Mouse (Mus musculus): ENCODE data around the gene Srgap3. TPM values are rescaled to one million over a fixed set of nuclear protein-coding genes. Genes with fewer than 3 reads are reported as not detected.

The Srgap3 gene
- polyA plus RNA-seq, 2 experiments: 8.4 to 14.3 TPM

DNA sequence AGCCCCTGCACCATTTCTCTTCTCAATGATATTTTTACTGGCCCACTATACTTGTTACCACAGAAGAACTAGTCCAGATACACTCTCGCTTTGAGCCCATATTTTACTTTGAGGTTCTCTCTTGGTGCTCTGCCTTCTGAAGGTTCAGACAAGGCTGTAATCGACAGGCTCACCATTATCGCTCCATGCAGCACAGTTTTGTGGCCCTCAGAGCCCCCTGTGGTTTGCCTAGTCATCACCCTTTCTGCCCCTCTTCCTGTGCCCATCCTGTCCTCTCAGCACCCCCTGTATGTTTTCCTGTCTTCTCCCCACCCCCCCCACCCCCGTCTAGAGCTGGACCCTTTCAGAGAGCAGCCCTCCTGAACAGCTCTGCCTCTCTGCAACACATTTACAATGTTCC, 111.7 kb downstream of the Srgap3 start:
- 72% methylated on average over 4 of the region's 4 CpGs for WGBS
- H3K4me1 ChIP-seq (ENCODE audit: control insufficient read depth, insufficient read depth, low read length): 0 out of 2 replicates have a peak, but pooled peaks cover 4% of the 10 kb centered on the region
- no peak overlapping the region for H3K27ac ChIP-seq (replicated peaks; ENCODE audit: low read depth, low read length)
- H3K9me3 ChIP-seq (ENCODE audit: control insufficient read depth, low read length): no peaks in the 10 kb centered on the region
- no peaks in the 10 kb centered on the region for H3K36me3 ChIP-seq (ENCODE audit: control insufficient read depth, insufficient read depth, low read length)
- no peaks in the 10 kb centered on the region for H3K27me3 ChIP-seq (ENCODE audit: control insufficient read depth, insufficient read depth, low read length)
- DNase-seq (ENCODE audit: low spot score): no peak
- TF ChIP-seq POLR2A (IDR thresholded peaks at IDR 0.05; ENCODE audit: borderline replicate concordance, extremely low read depth, insufficient read depth, insufficient read length): no peak
- H3K4me2 ChIP-seq (replicated peaks; ENCODE audit: low read depth, low read length, severe bottlenecking): no peak overlapping the region
- ATAC-seq (ENCODE audit: low FRiP score, low read depth): no peak
- no peak overlapping the region for H3K4me3 ChIP-seq (replicated peaks; ENCODE audit: low read length)
- H3K9ac ChIP-seq (ENCODE audit: low read depth, low read length, severe bottlenecking): no peak overlapping the region

DNA sequence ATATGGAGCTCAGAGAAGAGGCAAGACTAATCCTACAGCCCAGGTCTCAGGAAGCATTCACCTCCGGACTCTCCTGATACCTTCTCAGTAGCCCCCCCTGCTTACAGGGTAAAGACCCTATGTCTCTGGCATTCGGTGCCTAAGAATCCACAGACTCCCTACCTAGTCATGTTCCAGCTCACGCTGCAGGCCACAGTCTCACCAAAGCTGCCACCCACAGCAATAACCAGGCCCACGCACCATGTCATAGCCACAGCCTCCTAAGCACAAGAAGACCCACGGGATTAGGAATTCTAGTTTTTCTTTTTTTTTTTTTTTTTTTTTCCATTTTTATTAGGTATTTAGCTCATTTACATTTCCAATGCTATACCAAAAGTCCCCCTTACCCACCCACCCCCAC, 112.6 kb downstream of the Srgap3 start:
- Histone ChIP-seq H3K4me2 (replicated peaks; ENCODE audit: low read depth, low read length, severe bottlenecking) (no peak overlapping the region), H3K36me3 (ENCODE audit: control insufficient read depth, insufficient read depth, low read length) (no peaks in the 10 kb centered on the region), H3K9me3 (ENCODE audit: control insufficient read depth, low read length) (no peaks in the 10 kb centered on the region), H3K4me1 (ENCODE audit: control insufficient read depth, insufficient read depth, low read length) (0 out of 2 replicates have a peak, but pooled peaks cover 4% of the 10 kb centered on the region), H3K27me3 (ENCODE audit: control insufficient read depth, insufficient read depth, low read length) (no peaks in the 10 kb centered on the region), H3K27ac (replicated peaks; ENCODE audit: low read depth, low read length) (no peak overlapping the region), H3K4me3 (replicated peaks; ENCODE audit: low read length) (no peak overlapping the region), H3K9ac (ENCODE audit: low read depth, low read length, severe bottlenecking) (no peak overlapping the region)
- TF ChIP-seq POLR2A (IDR thresholded peaks at IDR 0.05; ENCODE audit: borderline replicate concordance, extremely low read depth, insufficient read depth, insufficient read length): no peak
- DNase-seq (ENCODE audit: low spot score): no peak
- ATAC-seq (ENCODE audit: low FRiP score, low read depth): no peak
- WGBS: 91% methylated on average over 5 of the region's 5 CpGs

- no peak for ATAC-seq (ENCODE audit: low FRiP score, low read depth)
- H3K27ac ChIP-seq (replicated peaks; ENCODE audit: low read depth, low read length): no peak overlapping the region
These were observed 113.3 kb downstream of the Srgap3 start for GRCm38 (mm10) chr6:112833763-112834162.

DNA sequence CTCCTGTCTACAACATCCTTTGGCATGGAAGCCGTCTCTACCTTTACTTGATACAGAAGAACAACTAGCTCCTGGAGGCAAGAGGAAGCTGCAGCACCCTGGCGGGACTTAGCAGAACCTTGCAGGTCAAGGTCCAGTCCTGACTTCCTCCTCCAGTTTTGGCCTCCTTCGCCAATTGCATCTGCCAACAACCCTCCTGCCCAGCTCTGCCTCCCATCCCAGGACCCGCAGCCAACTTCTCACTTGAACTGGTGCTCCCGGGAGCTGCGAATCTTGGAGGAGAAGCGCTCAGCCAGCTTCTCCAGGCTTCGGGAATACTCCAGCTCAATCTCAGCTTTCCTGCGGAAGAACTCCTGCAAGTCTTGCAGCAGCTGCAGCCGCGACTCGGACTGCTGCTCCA, 117.9 kb downstream of the Srgap3 start:
- 68% methylated on average over 12 of the region's 12 CpGs for WGBS
- no peak for TF ChIP-seq POLR2A (IDR thresholded peaks at IDR 0.05; ENCODE audit: borderline replicate concordance, extremely low read depth, insufficient read depth, insufficient read length)
- no peaks in the 10 kb centered on the region for H3K27me3 ChIP-seq (ENCODE audit: control insufficient read depth, insufficient read depth, low read length)
- no peak overlapping the region for H3K4me2 ChIP-seq (replicated peaks; ENCODE audit: low read depth, low read length, severe bottlenecking)
- DNase-seq (ENCODE audit: low spot score): no peak
- no peaks in the 10 kb centered on the region for H3K9me3 ChIP-seq (ENCODE audit: control insufficient read depth, low read length)
- H3K4me3 ChIP-seq (replicated peaks; ENCODE audit: low read length): no peak overlapping the region
- ATAC-seq (ENCODE audit: low FRiP score, low read depth): no peak
- no peak overlapping the region for H3K27ac ChIP-seq (replicated peaks; ENCODE audit: low read depth, low read length)
- no peak overlapping the region for H3K9ac ChIP-seq (ENCODE audit: low read depth, low read length, severe bottlenecking)
- H3K36me3 ChIP-seq (ENCODE audit: control insufficient read depth, insufficient read depth, low read length): peaks cover 3% of the 10 kb centered on the region; the same call in 1 of the 2 replicates
- 0 out of 2 replicates have a peak, but pooled peaks cover 2% of the 10 kb centered on the region for H3K4me1 ChIP-seq (ENCODE audit: control insufficient read depth, insufficient read depth, low read length)

More at GRCm38 (mm10) chr6:112833763-112834162, 113.3 kb downstream of the Srgap3 start:
- H3K4me2 ChIP-seq (replicated peaks; ENCODE audit: low read depth, low read length, severe bottlenecking): no peak overlapping the region
- no peak for TF ChIP-seq POLR2A (IDR thresholded peaks at IDR 0.05; ENCODE audit: borderline replicate concordance, extremely low read depth, insufficient read depth, insufficient read length)
- no peaks in the 10 kb centered on the region for H3K27me3 ChIP-seq (ENCODE audit: control insufficient read depth, insufficient read depth, low read length)
- 41% methylated on average over 6 of the region's 6 CpGs for WGBS
- no peak for DNase-seq (ENCODE audit: low spot score)
- H3K4me1 ChIP-seq (ENCODE audit: control insufficient read depth, insufficient read depth, low read length): 0 out of 2 replicates have a peak, but pooled peaks cover 4% of the 10 kb centered on the region
- H3K9me3 ChIP-seq (ENCODE audit: control insufficient read depth, low read length): no peaks in the 10 kb centered on the region
- peaks cover 2% of the 10 kb centered on the region; the same call in 1 of the 2 replicates for H3K36me3 ChIP-seq (ENCODE audit: control insufficient read depth, insufficient read depth, low read length)
- no peak overlapping the region for H3K4me3 ChIP-seq (replicated peaks; ENCODE audit: low read length)
- H3K9ac ChIP-seq (ENCODE audit: low read depth, low read length, severe bottlenecking): no peak overlapping the region

DNA sequence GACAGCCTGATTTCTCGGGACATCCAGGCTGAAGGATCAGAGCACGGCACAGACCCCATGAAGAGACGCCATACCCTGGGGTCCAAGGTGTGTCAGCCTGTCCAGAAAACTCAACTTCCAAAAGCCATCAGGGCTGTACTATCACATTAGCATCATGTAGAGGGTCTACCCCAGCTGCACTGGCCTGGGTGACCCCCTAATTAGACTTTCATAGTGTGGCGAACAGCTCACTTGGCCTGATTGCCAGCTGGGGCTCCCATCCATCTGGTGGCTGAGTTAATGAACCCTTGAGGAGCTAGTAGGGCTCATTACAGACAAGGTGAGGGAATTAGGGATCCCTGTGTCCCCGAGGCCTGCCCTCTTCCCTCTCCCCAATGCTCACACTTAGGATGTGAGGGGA, 118.6 kb downstream of the Srgap3 start:
- ATAC-seq (ENCODE audit: low FRiP score, low read depth): no peak
- Histone ChIP-seq H3K36me3 (ENCODE audit: control insufficient read depth, insufficient read depth, low read length) (peaks cover 3% of the 10 kb centered on the region; the same call in 1 of the 2 replicates), H3K9ac (ENCODE audit: low read depth, low read length, severe bottlenecking) (no peak overlapping the region), H3K4me2 (replicated peaks; ENCODE audit: low read depth, low read length, severe bottlenecking) (no peak overlapping the region), H3K4me1 (ENCODE audit: control insufficient read depth, insufficient read depth, low read length) (no peaks in the 10 kb centered on the region), H3K4me3 (replicated peaks; ENCODE audit: low read length) (no peak overlapping the region), H3K27ac (replicated peaks; ENCODE audit: low read depth, low read length) (no peak overlapping the region), H3K9me3 (ENCODE audit: control insufficient read depth, low read length) (no peaks in the 10 kb centered on the region), H3K27me3 (ENCODE audit: control insufficient read depth, insufficient read depth, low read length) (no peaks in the 10 kb centered on the region)
- 71% methylated on average over 5 of the region's 5 CpGs for WGBS
- no peak for DNase-seq (ENCODE audit: low spot score)
- TF ChIP-seq POLR2A (IDR thresholded peaks at IDR 0.05; ENCODE audit: borderline replicate concordance, extremely low read depth, insufficient read depth, insufficient read length): no peak

GRCm38 (mm10) chr6:112825657-112826056, 121.4 kb downstream of the Srgap3 start:
- Histone ChIP-seq H3K4me2 (replicated peaks; ENCODE audit: low read depth, low read length, severe bottlenecking) (no peak overlapping the region), H3K9me3 (ENCODE audit: control insufficient read depth, low read length) (no peaks in the 10 kb centered on the region), H3K4me1 (ENCODE audit: control insufficient read depth, insufficient read depth, low read length) (no peaks in the 10 kb centered on the region), H3K36me3 (ENCODE audit: control insufficient read depth, insufficient read depth, low read length) (peaks cover 3% of the 10 kb centered on the region; the same call in 1 of the 2 replicates), H3K9ac (ENCODE audit: low read depth, low read length, severe bottlenecking) (no peak overlapping the region), H3K27me3 (ENCODE audit: control insufficient read depth, insufficient read depth, low read length) (no peaks in the 10 kb centered on the region), H3K4me3 (replicated peaks; ENCODE audit: low read length) (no peak overlapping the region), H3K27ac (replicated peaks; ENCODE audit: low read depth, low read length) (no peak overlapping the region)
- TF ChIP-seq POLR2A (IDR thresholded peaks at IDR 0.05; ENCODE audit: borderline replicate concordance, extremely low read depth, insufficient read depth, insufficient read length): no peak
- DNase-seq (ENCODE audit: low spot score) (no peak), ATAC-seq (ENCODE audit: low FRiP score, low read depth) (no peak)
- 95% methylated on average over 6 of the region's 6 CpGs for WGBS
